Mouse (Mus musculus): ENCODE data around the gene Olfr693. TPM values are rescaled to one million over a fixed set of nuclear protein-coding genes. Genes with fewer than 3 reads are reported as not detected.
"Not testable (repeated sequence)": the region's sequence is repeated elsewhere in the genome, so short reads cannot be mapped to it uniquely, and the experiment has no call there.

The Olfr693 gene
- polyA plus RNA-seq (2014; fragmentation: Nextera tagmentation; extraction: Ambion mirVana) = not detected in 2 replicates

GRCm38 (mm10) chr7:106680484-106680883, at the start of gene Olfr693:
Gene Olfr693, minus strand, starts transcription at chr7:106680584.
- no peak within 1 kb of the TSS for H3K27ac ChIP-seq (ENCODE audit: low read depth)
- no peak within 1 kb of the TSS for H3K9ac ChIP-seq (ENCODE audit: low read length)
- DNase-seq (ENCODE audit: low spot score) (no peak), ATAC-seq (replicated peaks; ENCODE audit: low FRiP score, low TSS enrichment, low read depth) (no peak)
- H3K4me3 ChIP-seq (ENCODE audit: low read depth, low read length) = no peak within 1 kb of the TSS
- no peaks in the 10 kb centered on the region for H3K36me3 ChIP-seq (ENCODE audit: control insufficient read depth, insufficient read depth, low read length)
- H3K4me2 ChIP-seq (ENCODE audit: low read length) = no peak within 1 kb of the TSS
- H3K27me3 ChIP-seq (replicated peaks; ENCODE audit: control insufficient read depth, insufficient read depth, low read length) = no peaks in the 10 kb centered on the region
- no peaks in the 10 kb centered on the region for H3K9me3 ChIP-seq (ENCODE audit: control insufficient read depth, low read length)
- H3K4me1 ChIP-seq (replicated peaks; ENCODE audit: control insufficient read depth, insufficient read depth, low read length) = no peaks in the 10 kb centered on the region

- H3K27ac ChIP-seq (ENCODE audit: low read depth); DNase-seq (ENCODE audit: low spot score); H3K36me3 ChIP-seq (ENCODE audit: control insufficient read depth, insufficient read depth, low read length); H3K27me3 ChIP-seq (replicated peaks; ENCODE audit: control insufficient read depth, insufficient read depth, low read length); H3K4me2 ChIP-seq (ENCODE audit: low read length); H3K9me3 ChIP-seq (ENCODE audit: control insufficient read depth, low read length); ATAC-seq (replicated peaks; ENCODE audit: low FRiP score, low TSS enrichment, low read depth); H3K4me3 ChIP-seq (ENCODE audit: low read depth, low read length); H3K9ac ChIP-seq (ENCODE audit: low read length); H3K4me1 ChIP-seq (replicated peaks; ENCODE audit: control insufficient read depth, insufficient read depth, low read length): not testable (repeated sequence)
- WGBS = 89% methylated on average over 2 of the region's 2 CpGs
Measured at GRCm38 (mm10) chr7:106725654-106726053, 45.3 kb upstream of the Olfr693 start.

GRCm38 (mm10) chr7:106716296-106716695, 35.9 kb upstream of the Olfr693 start, which contains the start of gene Olfr695:
Gene Olfr695, minus strand, starts transcription at chr7:106716396.
- Histone ChIP-seq H3K27ac (ENCODE audit: low read depth) (no peak within 1 kb of the TSS), H3K4me1 (replicated peaks; ENCODE audit: control insufficient read depth, insufficient read depth, low read length) (no peaks in the 10 kb centered on the region), H3K27me3 (replicated peaks; ENCODE audit: control insufficient read depth, insufficient read depth, low read length) (no peaks in the 10 kb centered on the region), H3K36me3 (ENCODE audit: control insufficient read depth, insufficient read depth, low read length) (no peaks in the 10 kb centered on the region), H3K4me2 (ENCODE audit: low read length) (no peak within 1 kb of the TSS), H3K9me3 (ENCODE audit: control insufficient read depth, low read length) (no peaks in the 10 kb centered on the region), H3K4me3 (ENCODE audit: low read depth, low read length) (no peak within 1 kb of the TSS), H3K9ac (ENCODE audit: low read length) (no peak within 1 kb of the TSS)
- no peak for ATAC-seq (replicated peaks; ENCODE audit: low FRiP score, low TSS enrichment, low read depth)
- DNase-seq (ENCODE audit: low spot score) = no peak

GRCm38 (mm10) chr7:106711463-106711862, 31.1 kb upstream of the Olfr693 start:
- no peak overlapping the region for H3K27ac ChIP-seq (ENCODE audit: low read depth)
- H3K4me1 ChIP-seq (replicated peaks; ENCODE audit: control insufficient read depth, insufficient read depth, low read length) = no peaks in the 10 kb centered on the region
- ATAC-seq (replicated peaks; ENCODE audit: low FRiP score, low TSS enrichment, low read depth) (no peak), DNase-seq (ENCODE audit: low spot score) (no peak)
- no peaks in the 10 kb centered on the region for H3K27me3 ChIP-seq (replicated peaks; ENCODE audit: control insufficient read depth, insufficient read depth, low read length)
- no peak overlapping the region for H3K9ac ChIP-seq (ENCODE audit: low read length)
- no peak overlapping the region for H3K4me3 ChIP-seq (ENCODE audit: low read depth, low read length)
- no peak overlapping the region for H3K4me2 ChIP-seq (ENCODE audit: low read length)
- H3K9me3 ChIP-seq (ENCODE audit: control insufficient read depth, low read length) = no peaks in the 10 kb centered on the region
- H3K36me3 ChIP-seq (ENCODE audit: control insufficient read depth, insufficient read depth, low read length) = no peaks in the 10 kb centered on the region
- 88% methylated on average over 6 of the region's 6 CpGs for WGBS

DNA sequence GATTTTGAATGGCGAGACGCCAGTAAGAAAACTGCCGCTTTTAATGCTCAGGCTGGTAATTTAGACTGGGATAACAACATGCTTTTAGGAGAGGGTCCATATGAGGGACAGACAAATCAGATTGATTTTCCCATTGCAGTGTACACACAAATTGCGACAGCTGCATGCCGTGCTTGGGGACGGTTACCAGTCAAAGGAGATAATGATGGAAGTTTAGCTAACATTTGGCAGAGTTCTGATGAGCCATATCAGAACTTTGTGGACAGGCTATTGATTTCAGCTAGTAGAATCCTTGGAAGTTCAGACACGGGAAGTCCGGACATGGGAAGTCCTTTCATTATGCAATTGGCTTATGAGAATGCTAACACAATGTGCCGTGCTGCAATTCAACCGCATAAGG, 27.3 kb upstream of the Olfr693 start:
- not testable (repeated sequence) for H3K27me3 ChIP-seq (replicated peaks; ENCODE audit: control insufficient read depth, insufficient read depth, low read length); H3K4me2 ChIP-seq (ENCODE audit: low read length); DNase-seq (ENCODE audit: low spot score); H3K9me3 ChIP-seq (ENCODE audit: control insufficient read depth, low read length); H3K4me3 ChIP-seq (ENCODE audit: low read depth, low read length); ATAC-seq (replicated peaks; ENCODE audit: low FRiP score, low TSS enrichment, low read depth); H3K4me1 ChIP-seq (replicated peaks; ENCODE audit: control insufficient read depth, insufficient read depth, low read length); H3K9ac ChIP-seq (ENCODE audit: low read length); H3K36me3 ChIP-seq (ENCODE audit: control insufficient read depth, insufficient read depth, low read length); H3K27ac ChIP-seq (ENCODE audit: low read depth)
- WGBS = 93% methylated on average over 10 of the region's 10 CpGs

DNA sequence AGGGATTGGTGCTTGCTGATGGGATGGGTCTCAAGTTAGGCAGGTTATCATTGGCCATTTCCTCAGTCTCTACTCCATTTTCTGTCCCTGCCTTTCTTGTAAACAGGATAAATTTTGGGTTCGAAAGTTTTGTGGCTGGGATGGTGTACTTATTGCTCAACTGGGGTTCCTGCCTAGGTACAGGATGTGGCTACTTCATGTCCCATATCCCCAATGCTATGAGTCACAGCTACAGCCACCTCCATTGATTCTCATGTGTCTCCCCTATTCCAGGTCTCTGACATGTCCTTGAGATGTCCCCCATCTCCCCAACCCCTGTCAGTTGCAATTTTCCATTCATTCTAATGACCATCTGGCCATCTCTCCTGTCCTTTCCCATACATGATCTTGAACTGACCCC, 16.5 kb upstream of the Olfr693 start:
- Histone ChIP-seq H3K9me3 (ENCODE audit: control insufficient read depth, low read length) (no peaks in the 10 kb centered on the region), H3K4me2 (ENCODE audit: low read length) (no peak overlapping the region), H3K27ac (ENCODE audit: low read depth) (no peak overlapping the region), H3K36me3 (ENCODE audit: control insufficient read depth, insufficient read depth, low read length) (no peaks in the 10 kb centered on the region), H3K4me1 (replicated peaks; ENCODE audit: control insufficient read depth, insufficient read depth, low read length) (no peaks in the 10 kb centered on the region), H3K4me3 (ENCODE audit: low read depth, low read length) (no peak overlapping the region), H3K9ac (ENCODE audit: low read length) (no peak overlapping the region), H3K27me3 (replicated peaks; ENCODE audit: control insufficient read depth, insufficient read depth, low read length) (no peaks in the 10 kb centered on the region)
- ATAC-seq (replicated peaks; ENCODE audit: low FRiP score, low TSS enrichment, low read depth) (no peak), DNase-seq (ENCODE audit: low spot score) (no peak)
- 78% methylated on average over 1 of the region's 1 CpGs for WGBS

GRCm38 (mm10) chr7:106692976-106693375, 12.6 kb upstream of the Olfr693 start:
- H3K27me3 ChIP-seq (replicated peaks; ENCODE audit: control insufficient read depth, insufficient read depth, low read length) = no peaks in the 10 kb centered on the region
- no peak for ATAC-seq (replicated peaks; ENCODE audit: low FRiP score, low TSS enrichment, low read depth)
- no peak overlapping the region for H3K27ac ChIP-seq (ENCODE audit: low read depth)
- no peaks in the 10 kb centered on the region for H3K36me3 ChIP-seq (ENCODE audit: control insufficient read depth, insufficient read depth, low read length)
- H3K4me1 ChIP-seq (replicated peaks; ENCODE audit: control insufficient read depth, insufficient read depth, low read length) = no peaks in the 10 kb centered on the region
- H3K4me3 ChIP-seq (ENCODE audit: low read depth, low read length) = no peak overlapping the region
- no peak overlapping the region for H3K4me2 ChIP-seq (ENCODE audit: low read length)
- DNase-seq (ENCODE audit: low spot score) = no peak
- no peaks in the 10 kb centered on the region for H3K9me3 ChIP-seq (ENCODE audit: control insufficient read depth, low read length)
- no peak overlapping the region for H3K9ac ChIP-seq (ENCODE audit: low read length)
- WGBS = 84% methylated on average over 3 of the region's 3 CpGs

GRCm38 (mm10) chr7:106691714-106692113, 11.3 kb upstream of the Olfr693 start, which contains the start of gene Olfr694:
Gene Olfr694, minus strand, starts transcription at chr7:106691814.
- ATAC-seq (replicated peaks; ENCODE audit: low FRiP score, low TSS enrichment, low read depth) (no peak), DNase-seq (ENCODE audit: low spot score) (no peak)
- Histone ChIP-seq H3K9me3 (ENCODE audit: control insufficient read depth, low read length) (no peaks in the 10 kb centered on the region), H3K27ac (ENCODE audit: low read depth) (no peak within 1 kb of the TSS), H3K36me3 (ENCODE audit: control insufficient read depth, insufficient read depth, low read length) (no peaks in the 10 kb centered on the region), H3K9ac (ENCODE audit: low read length) (no peak within 1 kb of the TSS), H3K27me3 (replicated peaks; ENCODE audit: control insufficient read depth, insufficient read depth, low read length) (no peaks in the 10 kb centered on the region), H3K4me1 (replicated peaks; ENCODE audit: control insufficient read depth, insufficient read depth, low read length) (no peaks in the 10 kb centered on the region), H3K4me3 (ENCODE audit: low read depth, low read length) (no peak within 1 kb of the TSS), H3K4me2 (ENCODE audit: low read length) (no peak within 1 kb of the TSS)
- 87% methylated on average over 1 of the region's 1 CpGs for WGBS

- H3K4me2 ChIP-seq (ENCODE audit: low read length) = no peak overlapping the region
- H3K9me3 ChIP-seq (ENCODE audit: control insufficient read depth, low read length) = no peaks in the 10 kb centered on the region
- H3K4me3 ChIP-seq (ENCODE audit: low read depth, low read length) = no peak overlapping the region
- H3K4me1 ChIP-seq (replicated peaks; ENCODE audit: control insufficient read depth, insufficient read depth, low read length) = no peaks in the 10 kb centered on the region
- 79% methylated on average over 2 of the region's 2 CpGs for WGBS
- H3K27me3 ChIP-seq (replicated peaks; ENCODE audit: control insufficient read depth, insufficient read depth, low read length) = no peaks in the 10 kb centered on the region
- DNase-seq (ENCODE audit: low spot score) (no peak), ATAC-seq (replicated peaks; ENCODE audit: low FRiP score, low TSS enrichment, low read depth) (no peak)
- no peaks in the 10 kb centered on the region for H3K36me3 ChIP-seq (ENCODE audit: control insufficient read depth, insufficient read depth, low read length)
- no peak overlapping the region for H3K27ac ChIP-seq (ENCODE audit: low read depth)
- H3K9ac ChIP-seq (ENCODE audit: low read length) = no peak overlapping the region
Measured at GRCm38 (mm10) chr7:106685382-106685781, 5.0 kb upstream of the Olfr693 start.
